Mouse (Mus musculus) heart, adult 2 months (tissue): ENCODE measurements around the gene Notch4.

Experiments
- CTCF ChIP-seq: fragments of 200-600 bp; IDR thresholded peaks from 2 replicates; pipeline ENCODE4 v1.8.1; 2022; ENCODE audit warnings: antibody characterized with exemption, mild to moderate bottlenecking, moderate library complexity
- EP300 ChIP-seq: fragments of 200-500 bp; IDR thresholded peaks from 2 replicates; pipeline ENCODE4 v1.6.1; 2011; ENCODE audit warnings: low read depth, low read length, control low read depth; ENCODE audit not compliant: insufficient read depth
- POLR2A ChIP-seq: fragments of 200-500 bp; IDR thresholded peaks from 2 replicates; pipeline ENCODE4 v1.6.1; 2011; ENCODE audit warnings: mild to moderate bottlenecking, low read depth, low read length, control low read depth; ENCODE audit not compliant: insufficient read depth

- no peak for TF ChIP-seq CTCF
- no peak for TF ChIP-seq POLR2A
- no peak for TF ChIP-seq EP300
Measured at GRCm38 (mm10) chr17:34627943-34628643, 64.0 kb downstream of the Notch4 start, which contains the start of gene Ppt2.
